Mouse (Mus musculus) bone marrow macrophage, adult 2 months (primary cell): ENCODE measurements around the gene Kif23.

ENCODE experiments used
- CTCF ChIP-seq: IDR thresholded peaks from 2 replicates; pipeline ENCODE4 v1.5.1; 2012; ENCODE audit warnings: low read depth, mild to moderate bottlenecking, low read length, moderate library complexity
- POLR2A ChIP-seq: IDR thresholded peaks from 2 replicates; pipeline ENCODE4 v1.6.1; 2012; ENCODE audit warnings: mild to moderate bottlenecking, low read depth, low read length, borderline replicate concordance

GRCm38 (mm10) chr9:61882179-61882578 is 64.4 kb downstream of the Kif23 start:
- no peak for TF ChIP-seq POLR2A
- no peak for TF ChIP-seq CTCF
